Mouse (Mus musculus): ENCODE measurements around the gene Map3k4. TPM values are rescaled to one million over a fixed set of nuclear protein-coding genes. Genes with fewer than 3 reads are reported as not detected.
"Not testable (repeated sequence)": the region's sequence is repeated elsewhere in the genome, so short reads cannot be mapped to it uniquely, and the experiment has no call there.

The Map3k4 gene
- total and polyA plus RNA-seq, 2 experiments from 2014 or later, result 36.2 to 52.2 TPM

DNA sequence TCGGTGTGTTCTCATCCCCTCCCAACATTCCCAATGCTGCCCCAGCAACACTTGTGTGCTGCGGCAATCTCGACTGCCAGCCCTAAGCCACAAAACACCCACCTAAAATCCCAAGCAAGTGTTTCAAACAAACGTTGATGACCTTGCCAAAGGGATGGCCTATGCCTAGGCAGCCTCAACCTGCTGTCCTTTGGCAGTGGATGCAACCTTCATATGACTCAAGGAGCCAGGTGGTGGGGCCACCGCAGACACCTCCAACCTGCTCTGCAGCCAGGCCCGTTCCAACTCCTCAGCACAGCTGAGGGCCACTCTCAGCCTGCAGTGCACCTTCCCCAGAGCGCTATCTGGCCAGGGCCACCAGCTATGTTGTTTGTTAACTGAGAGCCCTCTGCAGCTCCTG, 90.1 kb downstream of the Map3k4 start:
- Histone ChIP-seq H3K36me3 (ENCODE audit: insufficient read depth, low read length) (peaks cover 57% of the 10 kb centered on the region), H3K27ac (no peak overlapping the region), H3K4me1 (ENCODE audit: insufficient read depth, low read length) (no peaks in the 10 kb centered on the region), H3K27me3 (ENCODE audit: insufficient read depth, low read length) (no peaks in the 10 kb centered on the region), H3K4me2 (ENCODE audit: low read depth, low read length) (no peak overlapping the region), H3K9ac (replicated peaks; ENCODE audit: low read length) (no peak overlapping the region), H3K4me3 (ENCODE audit: low read length) (no peak overlapping the region), H3K9me3 (ENCODE audit: low read length) (no peaks in the 10 kb centered on the region)
- no peak for ATAC-seq
- 88% methylated on average over 7 of the region's 7 CpGs for WGBS
- no peak for TF ChIP-seq CTCF (IDR thresholded peaks at IDR 0.05; ENCODE audit: low read depth)
- DNase-seq (ENCODE audit: low spot score), result no peak

DNA sequence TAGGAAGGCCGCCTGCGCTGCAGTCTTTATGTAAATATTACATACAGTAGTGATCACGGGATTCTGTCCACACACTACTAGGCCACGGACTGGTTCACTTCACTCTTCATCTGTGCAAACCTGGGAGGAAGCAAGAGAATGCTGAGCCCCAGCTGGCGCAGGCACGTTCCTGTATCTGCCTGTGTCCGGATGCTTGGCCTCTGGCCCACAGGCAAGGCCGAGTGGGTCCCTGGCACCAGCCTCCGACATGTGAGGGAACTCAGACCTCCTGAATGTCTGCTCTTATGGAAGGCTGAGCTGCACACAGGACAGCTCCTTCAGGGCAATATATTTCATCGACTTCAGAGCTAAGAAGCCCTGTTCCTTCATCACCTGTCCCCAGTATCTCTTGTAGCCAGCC, 90.6 kb downstream of the Map3k4 start:
- Histone ChIP-seq H3K9ac (replicated peaks; ENCODE audit: low read length) (no peak overlapping the region), H3K9me3 (ENCODE audit: low read length) (no peaks in the 10 kb centered on the region), H3K36me3 (ENCODE audit: insufficient read depth, low read length) (peaks cover 52% of the 10 kb centered on the region), H3K4me1 (ENCODE audit: insufficient read depth, low read length) (no peaks in the 10 kb centered on the region), H3K4me2 (ENCODE audit: low read depth, low read length) (no peak overlapping the region), H3K4me3 (ENCODE audit: low read length) (no peak overlapping the region), H3K27ac (no peak overlapping the region), H3K27me3 (ENCODE audit: insufficient read depth, low read length) (no peaks in the 10 kb centered on the region)
- DNase-seq (ENCODE audit: low spot score) (no peak), ATAC-seq (no peak)
- WGBS, result 74% methylated on average over 10 of the region's 10 CpGs
- TF ChIP-seq CTCF (IDR thresholded peaks at IDR 0.05; ENCODE audit: low read depth), result no peak

GRCm38 (mm10) chr17:12226551-12226950, 92.0 kb downstream of the Map3k4 start:
- no peak overlapping the region for H3K9ac ChIP-seq (replicated peaks; ENCODE audit: low read length)
- no peak overlapping the region for H3K4me2 ChIP-seq (ENCODE audit: low read depth, low read length)
- no peak overlapping the region for H3K4me3 ChIP-seq (ENCODE audit: low read length)
- ATAC-seq, result no peak
- 64% methylated on average over 12 of the region's 12 CpGs for WGBS
- no peak overlapping the region for H3K27ac ChIP-seq
- peak; percentile 65 for DNase-seq (ENCODE audit: low spot score)
- H3K36me3 ChIP-seq (ENCODE audit: insufficient read depth, low read length), result peaks cover 38% of the 10 kb centered on the region
- TF ChIP-seq CTCF (IDR thresholded peaks at IDR 0.05; ENCODE audit: low read depth), result peak; percentile 65
- no peaks in the 10 kb centered on the region for H3K27me3 ChIP-seq (ENCODE audit: insufficient read depth, low read length)
- H3K9me3 ChIP-seq (ENCODE audit: low read length), result no peaks in the 10 kb centered on the region
- H3K4me1 ChIP-seq (ENCODE audit: insufficient read depth, low read length), result no peaks in the 10 kb centered on the region

GRCm38 (mm10) chr17:12225227-12225626, 93.4 kb downstream of the Map3k4 start:
- H3K36me3 ChIP-seq (ENCODE audit: insufficient read depth, low read length), result peaks cover 35% of the 10 kb centered on the region
- DNase-seq (ENCODE audit: low spot score), result no peak
- no peak overlapping the region for H3K4me3 ChIP-seq (ENCODE audit: low read length)
- H3K4me2 ChIP-seq (ENCODE audit: low read depth, low read length), result no peak overlapping the region
- TF ChIP-seq CTCF (IDR thresholded peaks at IDR 0.05; ENCODE audit: low read depth), result peak; percentile 26; the same call in 1 of the 2 replicates
- no peak overlapping the region for H3K9ac ChIP-seq (replicated peaks; ENCODE audit: low read length)
- WGBS, result 37% methylated on average over 1 of the region's 1 CpGs
- H3K27ac ChIP-seq, result no peak overlapping the region
- H3K27me3 ChIP-seq (ENCODE audit: insufficient read depth, low read length), result no peaks in the 10 kb centered on the region
- H3K9me3 ChIP-seq (ENCODE audit: low read length), result no peaks in the 10 kb centered on the region
- H3K4me1 ChIP-seq (ENCODE audit: insufficient read depth, low read length), result no peaks in the 10 kb centered on the region
- no peak for ATAC-seq

GRCm38 (mm10) chr17:12224551-12224950, 94.0 kb downstream of the Map3k4 start:
- H3K9ac ChIP-seq (replicated peaks; ENCODE audit: low read length); H3K4me2 ChIP-seq (ENCODE audit: low read depth, low read length); H3K4me1 ChIP-seq (ENCODE audit: insufficient read depth, low read length); H3K4me3 ChIP-seq (ENCODE audit: low read length); H3K27me3 ChIP-seq (ENCODE audit: insufficient read depth, low read length); H3K9me3 ChIP-seq (ENCODE audit: low read length); H3K27ac ChIP-seq: not testable (repeated sequence)
- ATAC-seq (peak; percentile 72), DNase-seq (ENCODE audit: low spot score) (peak; percentile 63)
- 64% methylated on average over 5 of the region's 7 CpGs for WGBS
- H3K36me3 ChIP-seq (ENCODE audit: insufficient read depth, low read length), result peaks cover 36% of the 10 kb centered on the region

GRCm38 (mm10) chr17:12224145-12224544, 94.5 kb downstream of the Map3k4 start:
- no peaks in the 10 kb centered on the region for H3K4me1 ChIP-seq (ENCODE audit: insufficient read depth, low read length)
- H3K27me3 ChIP-seq (ENCODE audit: insufficient read depth, low read length), result no peaks in the 10 kb centered on the region
- no peak; the same call in 1 of the 2 replicates for ATAC-seq
- H3K4me3 ChIP-seq (ENCODE audit: low read length), result no peak overlapping the region
- TF ChIP-seq CTCF (IDR thresholded peaks at IDR 0.05; ENCODE audit: low read depth), result no peak
- H3K9ac ChIP-seq (replicated peaks; ENCODE audit: low read length), result no peak overlapping the region
- WGBS, result 64% methylated on average over 8 of the region's 9 CpGs
- H3K27ac ChIP-seq, result no peak overlapping the region
- DNase-seq (ENCODE audit: low spot score), result no peak
- H3K36me3 ChIP-seq (ENCODE audit: insufficient read depth, low read length), result peaks cover 33% of the 10 kb centered on the region
- H3K9me3 ChIP-seq (ENCODE audit: low read length), result no peaks in the 10 kb centered on the region
- no peak overlapping the region for H3K4me2 ChIP-seq (ENCODE audit: low read depth, low read length)

DNA sequence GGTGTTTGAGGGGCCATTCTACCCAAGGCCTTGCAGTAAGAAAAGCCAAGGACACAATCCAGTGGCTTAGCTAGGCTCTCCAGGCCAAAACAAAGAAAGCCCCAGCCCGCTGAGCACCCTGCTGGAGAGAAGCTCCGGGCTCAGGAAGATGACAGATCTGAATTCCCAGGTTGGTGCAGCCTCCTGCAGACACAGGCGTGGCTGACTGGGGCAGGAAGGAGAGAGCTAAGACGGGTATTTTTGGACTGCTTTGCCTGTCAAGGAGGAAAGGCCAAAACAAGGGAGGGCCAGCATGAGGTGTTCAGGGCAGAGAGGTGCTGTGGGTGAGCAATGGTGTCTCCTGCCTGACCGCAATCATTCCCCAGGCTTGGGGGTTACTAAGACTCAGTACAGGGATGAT, 94.9 kb downstream of the Map3k4 start:
- H3K4me3 ChIP-seq (ENCODE audit: low read length), result no peak overlapping the region
- peaks cover 31% of the 10 kb centered on the region for H3K36me3 ChIP-seq (ENCODE audit: insufficient read depth, low read length)
- no peak for DNase-seq (ENCODE audit: low spot score)
- no peak for ATAC-seq
- H3K27ac ChIP-seq, result no peak overlapping the region
- no peaks in the 10 kb centered on the region for H3K9me3 ChIP-seq (ENCODE audit: low read length)
- TF ChIP-seq CTCF (IDR thresholded peaks at IDR 0.05; ENCODE audit: low read depth), result no peak
- H3K9ac ChIP-seq (replicated peaks; ENCODE audit: low read length), result no peak overlapping the region
- no peaks in the 10 kb centered on the region for H3K4me1 ChIP-seq (ENCODE audit: insufficient read depth, low read length)
- no peaks in the 10 kb centered on the region for H3K27me3 ChIP-seq (ENCODE audit: insufficient read depth, low read length)
- H3K4me2 ChIP-seq (ENCODE audit: low read depth, low read length), result no peak overlapping the region
- 38% methylated on average over 5 of the region's 5 CpGs for WGBS
